Mouse (Mus musculus): ENCODE data around the gene Asphd1. TPM values are rescaled to one million over a fixed set of nuclear protein-coding genes. Genes with fewer than 3 reads are reported as not detected.

The Asphd1 gene
- total RNA-seq, 2 experiments from 2014 or later: not detected

GRCm38 (mm10) chr7:126898102-126898990 is 51.0 kb downstream of the Asphd1 start:
- ATAC-seq (ENCODE audit: poor library complexity, severe bottlenecking): peak; percentile 93

GRCm38 (mm10) chr7:126897390-126898101 is 51.8 kb downstream of the Asphd1 start:
- ATAC-seq (ENCODE audit: poor library complexity, severe bottlenecking): peak; percentile 83

GRCm38 (mm10) chr7:126896912-126897311 is 52.5 kb downstream of the Asphd1 start:
- peak; percentile 7; the same call in 1 of the 2 replicates for ATAC-seq (ENCODE audit: poor library complexity, severe bottlenecking)

Other genes starting within 250 kb of the Asphd1 start
- gene Coro1a, start 241.8 kb downstream of the Asphd1 start, total RNA-seq (2015): 1,020 and 1,059 TPM in 2 replicates
- 1,317 and 1,554 TPM in 2 replicates for gene Coro1a, start 241.8 kb downstream of the Asphd1 start, total RNA-seq (2017)
- 173 and 177 TPM in 2 replicates for gene Mapk3, start 190.0 kb downstream of the Asphd1 start, total RNA-seq (2015)
- 88.3 and 91.1 TPM in 2 replicates for gene Mapk3, start 190.0 kb downstream of the Asphd1 start, total RNA-seq (2017)
- gene Gdpd3, start 183.2 kb downstream of the Asphd1 start, total RNA-seq (2015): 26.8 and 37.3 TPM in 2 replicates
- 57.9 and 71.4 TPM in 2 replicates for gene Gdpd3, start 183.2 kb downstream of the Asphd1 start, total RNA-seq (2017)
- 196 and 200 TPM in 2 replicates for gene Ypel3, start 172.6 kb downstream of the Asphd1 start, total RNA-seq (2015)
- 91.7 and 117 TPM in 2 replicates for gene Ypel3, start 172.6 kb downstream of the Asphd1 start, total RNA-seq (2017)
- 0.68 and 1.0 TPM in 2 replicates for gene Tbx6, start 168.1 kb downstream of the Asphd1 start, total RNA-seq (2015)
- 0.98 and 0.99 TPM in 2 replicates for gene Tbx6, start 168.1 kb downstream of the Asphd1 start, total RNA-seq (2017)
- 186 and 196 TPM in 2 replicates for gene Ppp4c, start 157.1 kb downstream of the Asphd1 start, total RNA-seq (2015)
- gene Ppp4c, start 157.1 kb downstream of the Asphd1 start, total RNA-seq (2017): 139 and 154 TPM in 2 replicates
- not detected in 2 replicates for gene Fam57b, start 151.9 kb downstream of the Asphd1 start, total RNA-seq (2015)
- not detected in 2 replicates for gene Fam57b, start 151.9 kb downstream of the Asphd1 start, total RNA-seq (2017)
- not detected in 2 replicates for gene 4930451I11Rik, start 117.9 kb downstream of the Asphd1 start, total RNA-seq (2015)
- gene 4930451I11Rik, start 117.9 kb downstream of the Asphd1 start, total RNA-seq (2017): not detected in 2 replicates
- not detected in 2 replicates for gene Doc2a, start 102.2 kb downstream of the Asphd1 start, total RNA-seq (2015)
- not detected in 2 replicates for gene Doc2a, start 102.2 kb downstream of the Asphd1 start, total RNA-seq (2017)
- 14.6 and 22.0 TPM in 2 replicates for gene Hirip3, start 87.6 kb downstream of the Asphd1 start, total RNA-seq (2015)
- gene Hirip3, start 87.6 kb downstream of the Asphd1 start, total RNA-seq (2017): 147 and 164 TPM in 2 replicates
- gene Ino80e, start 87.2 kb downstream of the Asphd1 start, total RNA-seq (2015): 42.5 and 51.5 TPM in 2 replicates
- gene Ino80e, start 87.2 kb downstream of the Asphd1 start, total RNA-seq (2017): 21.3 and 46.4 TPM in 2 replicates
- gene Taok2, start 64.9 kb downstream of the Asphd1 start, total RNA-seq (2015): 14.3 and 19.0 TPM in 2 replicates
- 26.8 and 32.0 TPM in 2 replicates for gene Taok2, start 64.9 kb downstream of the Asphd1 start, total RNA-seq (2017)
- 47.9 and 50.9 TPM in 2 replicates for gene Tmem219, start 26.7 kb downstream of the Asphd1 start, total RNA-seq (2015)
- gene Tmem219, start 26.7 kb downstream of the Asphd1 start, total RNA-seq (2017): 44.9 and 45.5 TPM in 2 replicates
- 7.3 and 12.0 TPM in 2 replicates for gene Kctd13, start 20.7 kb downstream of the Asphd1 start, total RNA-seq (2015)
- 10.9 and 19.0 TPM in 2 replicates for gene Kctd13, start 20.7 kb downstream of the Asphd1 start, total RNA-seq (2017)
- 2.9 TPM in 1 of 2 replicates, not detected in the other for gene Sez6l2, start 981 bp upstream of the Asphd1 start, total RNA-seq (2015)
- gene Sez6l2, start 981 bp upstream of the Asphd1 start, total RNA-seq (2017): 0.16 and 0.33 TPM in 2 replicates
- gene Cdipt, start 26.3 kb upstream of the Asphd1 start, total RNA-seq (2015): 46.1 and 48.5 TPM in 2 replicates
- gene Cdipt, start 26.3 kb upstream of the Asphd1 start, total RNA-seq (2017): 49.4 and 56.7 TPM in 2 replicates
- gene Cdiptos, start 26.5 kb upstream of the Asphd1 start, total RNA-seq (2015): 4.9 and 6.6 TPM in 2 replicates
- 0.73 and 3.3 TPM in 2 replicates for gene Cdiptos, start 26.5 kb upstream of the Asphd1 start, total RNA-seq (2017)
- 5.6 and 6.0 TPM in 2 replicates for gene Mvp, start 65.0 kb upstream of the Asphd1 start, total RNA-seq (2015)
- 48.1 and 50.6 TPM in 2 replicates for gene Mvp, start 65.0 kb upstream of the Asphd1 start, total RNA-seq (2017)
- 0.54 and 1.6 TPM in 2 replicates for gene Pagr1b, start 66.9 kb upstream of the Asphd1 start, total RNA-seq (2015)
- not detected in 2 replicates for gene Pagr1b, start 66.9 kb upstream of the Asphd1 start, total RNA-seq (2017)
- 40.7 and 62.5 TPM in 2 replicates for gene Pagr1a, start 67.8 kb upstream of the Asphd1 start, total RNA-seq (2015)
- 25.5 and 67.0 TPM in 2 replicates for gene Pagr1a, start 67.8 kb upstream of the Asphd1 start, total RNA-seq (2017)
- 15.4 TPM in 1 of 2 replicates, not detected in the other for gene Gm42742, start 71.5 kb upstream of the Asphd1 start, total RNA-seq (2015)
- gene Gm42742, start 71.5 kb upstream of the Asphd1 start, total RNA-seq (2017): 45.4 TPM in 1 of 2 replicates, not detected in the other
- gene Prrt2, start 71.6 kb upstream of the Asphd1 start, total RNA-seq (2015): 0.20 and 1.8 TPM in 2 replicates
- 2.4 and 3.0 TPM in 2 replicates for gene Prrt2, start 71.6 kb upstream of the Asphd1 start, total RNA-seq (2017)
- 79.8 and 80.9 TPM in 2 replicates for gene Maz, start 77.5 kb upstream of the Asphd1 start, total RNA-seq (2015)
- gene Maz, start 77.5 kb upstream of the Asphd1 start, total RNA-seq (2017): 44.4 and 45.1 TPM in 2 replicates
- gene Kif22, start 92.9 kb upstream of the Asphd1 start, total RNA-seq (2015): 107 and 108 TPM in 2 replicates
- gene Kif22, start 92.9 kb upstream of the Asphd1 start, total RNA-seq (2017): 85.9 and 105 TPM in 2 replicates
- gene Zg16, start 137.7 kb upstream of the Asphd1 start, total RNA-seq (2015): 0.96 TPM in 1 of 2 replicates, not detected in the other
- gene Zg16, start 137.7 kb upstream of the Asphd1 start, total RNA-seq (2017): not detected in 2 replicates
- 65.9 and 71.1 TPM in 2 replicates for gene AI467606, start 141.8 kb upstream of the Asphd1 start, total RNA-seq (2015)
- 46.6 and 49.2 TPM in 2 replicates for gene AI467606, start 141.8 kb upstream of the Asphd1 start, total RNA-seq (2017)
- gene Qprt, start 172.6 kb upstream of the Asphd1 start, total RNA-seq (2015): 2.0 and 3.3 TPM in 2 replicates
- 1.1 and 2.8 TPM in 2 replicates for gene Qprt, start 172.6 kb upstream of the Asphd1 start, total RNA-seq (2017)
- 74.6 and 82.8 TPM in 2 replicates for gene Spn, start 188.2 kb upstream of the Asphd1 start, total RNA-seq (2015)
- 241 and 246 TPM in 2 replicates for gene Spn, start 188.2 kb upstream of the Asphd1 start, total RNA-seq (2017)
- 16.1 and 19.0 TPM in 2 replicates for gene Cd2bp2, start 246.5 kb upstream of the Asphd1 start, total RNA-seq (2015)
- 51.8 and 57.5 TPM in 2 replicates for gene Cd2bp2, start 246.5 kb upstream of the Asphd1 start, total RNA-seq (2017)

Data from megakaryocyte, adult 5-6 weeks (primary cell).